Mouse (Mus musculus): ENCODE measurements around the gene Klrb1b.
A peak's percentile ranks its signal among the peaks of the same experiment; 100 is the strongest.

DNA sequence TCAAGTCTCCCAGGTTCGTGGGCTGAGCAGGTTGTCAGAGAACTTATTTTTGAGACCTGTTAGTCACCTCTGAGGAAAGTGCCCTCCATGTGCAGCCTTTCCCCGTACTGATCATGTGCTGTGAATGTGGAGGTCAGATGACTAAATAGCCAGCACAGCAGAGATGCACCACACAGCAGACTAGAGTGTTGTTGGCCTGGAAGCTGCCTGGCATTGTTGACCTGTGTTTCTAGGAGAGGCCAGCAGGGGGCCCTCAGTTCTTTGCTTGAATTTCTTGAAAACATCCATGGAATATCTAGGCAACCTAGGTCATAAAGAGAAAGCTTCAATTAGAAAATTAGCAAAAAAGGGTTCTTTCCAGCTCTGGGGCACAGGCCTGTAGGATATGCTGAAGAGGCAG is 23.8 kb upstream of the Klrb1b start:
- TF ChIP-seq EP300 (IDR thresholded peaks at IDR 0.05): no peak
- peak; percentile 83 for TF ChIP-seq CTCF (IDR thresholded peaks at IDR 0.05)
